Mouse (Mus musculus): Measurements from ENCODE around the gene Nmnat3. TPM values are rescaled to one million over a fixed set of nuclear protein-coding genes. Genes with fewer than 3 reads are reported as not detected.

Nmnat3 gene
- polyA plus RNA-seq, 1 experiment from 2014 or later = 15.1 TPM

DNA sequence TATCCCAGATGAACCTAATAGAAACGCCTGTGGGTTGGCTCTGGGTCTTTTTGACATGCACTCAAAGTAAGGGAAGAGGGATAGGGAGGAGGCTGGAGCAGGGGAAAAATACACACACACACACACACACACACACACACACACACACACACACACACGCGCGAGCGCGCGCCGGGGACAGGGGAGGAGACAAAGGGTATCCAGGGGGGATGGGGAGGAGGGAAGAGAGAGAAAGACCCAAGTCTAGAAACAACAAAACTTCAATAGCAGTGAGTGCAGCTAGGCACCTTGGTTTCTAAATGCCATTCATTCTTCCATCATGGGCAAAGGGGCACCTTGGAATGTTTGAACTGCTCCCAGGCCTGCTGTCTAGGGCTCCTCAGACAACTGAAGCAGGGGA, 82.5 kb downstream of the Nmnat3 start:
- ATAC-seq (replicated peaks; ENCODE audit: low FRiP score, low read depth) = no peak
- TF ChIP-seq CTCF (IDR thresholded peaks at IDR 0.05; ENCODE audit: low read depth) = no peak
- DNase-seq (ENCODE audit: low spot score) = no peak

GRCm38 (mm10) chr9:98373358-98373757, 86.1 kb downstream of the Nmnat3 start:
- TF ChIP-seq CTCF (IDR thresholded peaks at IDR 0.05; ENCODE audit: low read depth) = peak; percentile 36; the same call in 1 of the 2 replicates
- DNase-seq (ENCODE audit: low spot score) = no peak
- H3K4me2 ChIP-seq (ENCODE audit: low read length) = no peak overlapping the region
- H3K4me1 ChIP-seq (replicated peaks; ENCODE audit: insufficient read depth, low read length) = no peaks in the 10 kb centered on the region
- H3K9ac ChIP-seq (ENCODE audit: low read depth, low read length) = no peak overlapping the region
- no peaks in the 10 kb centered on the region for H3K27me3 ChIP-seq (ENCODE audit: insufficient read depth, low read length)
- H3K9me3 ChIP-seq (replicated peaks; ENCODE audit: low read length) = no peaks in the 10 kb centered on the region
- ATAC-seq (replicated peaks; ENCODE audit: low FRiP score, low read depth) = no peak
- no peaks in the 10 kb centered on the region for H3K36me3 ChIP-seq (ENCODE audit: insufficient read depth, low read length)
- H3K27ac ChIP-seq = no peak overlapping the region
- WGBS = 95% methylated on average over 5 of the region's 5 CpGs
- no peak overlapping the region for H3K4me3 ChIP-seq (replicated peaks; ENCODE audit: low read depth, low read length)

More for the DNA sequence above, 82.5 kb downstream of the Nmnat3 start:
- no peak overlapping the region for H3K4me3 ChIP-seq (replicated peaks; ENCODE audit: low read depth, low read length)
- no peak overlapping the region for H3K9ac ChIP-seq (ENCODE audit: low read depth, low read length)
- no peak overlapping the region for H3K27ac ChIP-seq
- H3K9me3 ChIP-seq (replicated peaks; ENCODE audit: low read length) = no peaks in the 10 kb centered on the region
- H3K4me2 ChIP-seq (ENCODE audit: low read length) = no peak overlapping the region
- WGBS = 79% methylated on average over 8 of the region's 8 CpGs
- no peaks in the 10 kb centered on the region for H3K36me3 ChIP-seq (ENCODE audit: insufficient read depth, low read length)
- H3K4me1 ChIP-seq (replicated peaks; ENCODE audit: insufficient read depth, low read length) = no peaks in the 10 kb centered on the region
- H3K27me3 ChIP-seq (ENCODE audit: insufficient read depth, low read length) = no peaks in the 10 kb centered on the region

DNA sequence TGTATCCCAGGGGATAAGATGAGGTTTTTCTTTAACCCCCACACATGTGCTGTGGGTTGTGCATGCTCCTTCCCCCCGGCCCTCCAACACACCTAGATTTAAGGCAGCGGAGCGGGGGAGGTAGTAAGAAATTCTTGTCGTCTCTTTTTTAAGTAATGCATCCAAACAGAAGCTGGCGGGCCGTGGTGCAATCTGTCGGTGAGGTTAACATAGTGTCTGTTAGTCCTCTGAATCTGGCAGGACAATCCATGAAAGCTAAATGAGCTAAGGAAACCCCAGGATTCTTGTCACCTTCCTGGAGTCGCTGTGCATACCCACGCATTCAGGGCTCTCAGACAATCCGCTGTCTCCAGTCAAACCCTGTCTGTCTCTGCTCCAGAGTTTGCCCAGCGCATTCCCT, 87.7 kb downstream of the Nmnat3 start:
- Histone ChIP-seq H3K36me3 (ENCODE audit: insufficient read depth, low read length) (no peaks in the 10 kb centered on the region), H3K4me1 (replicated peaks; ENCODE audit: insufficient read depth, low read length) (no peaks in the 10 kb centered on the region), H3K4me2 (ENCODE audit: low read length) (no peak overlapping the region), H3K27ac (no peak overlapping the region), H3K9me3 (replicated peaks; ENCODE audit: low read length) (no peaks in the 10 kb centered on the region), H3K27me3 (ENCODE audit: insufficient read depth, low read length) (no peaks in the 10 kb centered on the region), H3K4me3 (replicated peaks; ENCODE audit: low read depth, low read length) (no peak overlapping the region), H3K9ac (ENCODE audit: low read depth, low read length) (no peak overlapping the region)
- no peak for TF ChIP-seq CTCF (IDR thresholded peaks at IDR 0.05; ENCODE audit: low read depth)
- 49% methylated on average over 11 of the region's 11 CpGs for WGBS
- ATAC-seq (replicated peaks; ENCODE audit: low FRiP score, low read depth) (no peak), DNase-seq (ENCODE audit: low spot score) (no peak)

DNA sequence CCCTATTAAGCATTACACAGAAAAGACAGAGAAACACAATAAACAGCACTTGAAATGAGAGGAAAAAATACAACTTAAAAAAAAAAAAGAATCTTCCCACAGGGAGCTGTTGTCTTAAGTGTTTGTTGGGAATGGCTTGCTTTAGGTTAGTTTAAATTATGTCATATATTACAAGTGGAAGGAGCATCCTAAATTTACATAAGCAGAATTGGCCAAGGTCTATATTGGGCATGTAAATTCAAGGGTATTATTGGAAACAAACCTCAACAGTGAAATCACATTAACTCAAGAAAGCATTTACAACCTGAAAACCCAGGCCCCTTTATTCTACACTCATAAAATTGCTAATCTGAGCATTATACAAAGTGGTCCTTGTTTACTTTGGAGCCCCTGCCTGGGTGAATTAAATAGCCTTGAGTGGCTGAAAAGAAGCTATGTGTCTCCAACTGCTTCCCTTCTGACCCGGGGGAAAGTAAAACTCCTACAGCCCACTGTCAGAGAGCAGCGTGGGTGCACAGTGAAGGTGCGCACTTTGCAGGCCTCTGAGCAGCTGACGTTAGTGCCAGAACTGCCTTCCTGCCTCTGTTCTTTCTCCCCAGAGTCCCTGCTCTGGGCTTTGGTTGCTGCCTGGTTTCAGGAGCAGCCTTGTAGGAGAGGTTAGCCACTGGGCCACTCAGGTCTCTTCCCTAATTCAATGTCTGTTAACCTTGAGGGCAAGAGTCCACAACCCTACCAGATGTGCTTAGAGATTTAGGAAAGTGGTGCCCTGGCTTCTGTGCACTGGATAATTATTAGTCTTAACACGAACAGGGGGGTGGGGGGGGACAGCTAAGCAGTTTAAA, 88.3 kb downstream of the Nmnat3 start:
- no peaks in the 10 kb centered on the region for H3K9me3 ChIP-seq (replicated peaks; ENCODE audit: low read length)
- H3K27ac ChIP-seq = no peak overlapping the region
- WGBS = 19% methylated on average over 5 of the region's 5 CpGs
- no peaks in the 10 kb centered on the region for H3K27me3 ChIP-seq (ENCODE audit: insufficient read depth, low read length)
- DNase-seq (ENCODE audit: low spot score) (no peak), ATAC-seq (replicated peaks; ENCODE audit: low FRiP score, low read depth) (no peak)
- H3K4me3 ChIP-seq (replicated peaks; ENCODE audit: low read depth, low read length) = no peak overlapping the region
- H3K4me2 ChIP-seq (ENCODE audit: low read length) = no peak overlapping the region
- no peak overlapping the region for H3K9ac ChIP-seq (ENCODE audit: low read depth, low read length)
- H3K4me1 ChIP-seq (replicated peaks; ENCODE audit: insufficient read depth, low read length) = no peaks in the 10 kb centered on the region
- no peaks in the 10 kb centered on the region for H3K36me3 ChIP-seq (ENCODE audit: insufficient read depth, low read length)
- TF ChIP-seq CTCF (IDR thresholded peaks at IDR 0.05; ENCODE audit: low read depth) = no peak

DNA sequence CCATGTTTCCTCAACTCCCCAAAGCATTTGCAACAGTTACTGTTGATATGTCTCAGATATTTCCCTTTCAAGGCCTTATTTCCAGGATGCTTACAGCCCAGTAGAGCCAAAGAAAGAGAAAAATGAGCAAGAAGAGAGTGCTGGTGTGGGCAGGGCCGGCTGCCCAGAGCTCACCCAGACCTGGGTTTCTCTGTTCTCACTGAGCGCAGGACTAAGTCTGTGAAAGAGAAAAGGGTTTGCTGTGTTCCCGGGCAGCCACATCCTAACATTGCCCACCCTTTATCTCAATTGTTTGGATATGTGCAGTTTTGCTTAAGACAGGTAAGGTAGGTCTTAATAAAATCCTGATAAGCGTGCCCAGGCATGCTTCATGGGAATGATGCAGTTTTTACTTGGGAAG, 92.5 kb downstream of the Nmnat3 start:
- ATAC-seq (replicated peaks; ENCODE audit: low FRiP score, low read depth) = no peak
- TF ChIP-seq CTCF (IDR thresholded peaks at IDR 0.05; ENCODE audit: low read depth) = no peak
- WGBS = 77% methylated on average over 4 of the region's 4 CpGs

DNA sequence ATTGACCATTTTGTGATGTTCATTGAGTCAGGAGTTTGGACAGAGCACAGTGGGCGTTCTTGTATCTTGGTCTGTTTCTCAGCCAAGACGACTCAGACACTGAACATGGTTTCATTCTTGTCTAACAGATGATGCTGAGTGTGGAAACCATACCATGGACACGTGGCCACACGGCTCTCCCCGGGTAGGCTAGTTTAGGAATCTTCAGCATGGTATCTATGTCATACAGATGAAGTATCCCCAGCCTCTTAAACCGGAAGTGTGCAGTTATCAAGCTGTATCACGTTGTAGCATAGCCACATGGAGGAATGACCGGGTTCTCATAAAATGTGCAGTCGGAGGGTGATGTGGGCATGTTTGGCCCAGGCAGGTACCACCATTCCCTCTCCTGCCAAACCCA, 93.4 kb downstream of the Nmnat3 start:
- Histone ChIP-seq H3K9ac (ENCODE audit: low read depth, low read length) (no peak overlapping the region), H3K27me3 (ENCODE audit: insufficient read depth, low read length) (no peaks in the 10 kb centered on the region), H3K36me3 (ENCODE audit: insufficient read depth, low read length) (no peaks in the 10 kb centered on the region), H3K4me2 (ENCODE audit: low read length) (no peak overlapping the region), H3K4me3 (replicated peaks; ENCODE audit: low read depth, low read length) (no peak overlapping the region), H3K9me3 (replicated peaks; ENCODE audit: low read length) (no peaks in the 10 kb centered on the region), H3K4me1 (replicated peaks; ENCODE audit: insufficient read depth, low read length) (no peaks in the 10 kb centered on the region), H3K27ac (no peak overlapping the region)
- no peak for TF ChIP-seq CTCF (IDR thresholded peaks at IDR 0.05; ENCODE audit: low read depth)
- DNase-seq (ENCODE audit: low spot score) (no peak), ATAC-seq (replicated peaks; ENCODE audit: low FRiP score, low read depth) (no peak)
- WGBS = 90% methylated on average over 9 of the region's 9 CpGs

More for the DNA sequence above, 92.5 kb downstream of the Nmnat3 start:
- no peak overlapping the region for H3K9ac ChIP-seq (ENCODE audit: low read depth, low read length)
- no peaks in the 10 kb centered on the region for H3K27me3 ChIP-seq (ENCODE audit: insufficient read depth, low read length)
- no peaks in the 10 kb centered on the region for H3K9me3 ChIP-seq (replicated peaks; ENCODE audit: low read length)
- H3K4me2 ChIP-seq (ENCODE audit: low read length) = no peak overlapping the region
- no peak overlapping the region for H3K4me3 ChIP-seq (replicated peaks; ENCODE audit: low read depth, low read length)
- no peak overlapping the region for H3K27ac ChIP-seq
- H3K4me1 ChIP-seq (replicated peaks; ENCODE audit: insufficient read depth, low read length) = no peaks in the 10 kb centered on the region
- H3K36me3 ChIP-seq (ENCODE audit: insufficient read depth, low read length) = no peaks in the 10 kb centered on the region
- DNase-seq (ENCODE audit: low spot score) = no peak

Measured in kidney, postnatal 0 days (tissue).